Comparison of ENCODE assay signal across 15 mouse cellular contexts in the genomic region with DNA sequence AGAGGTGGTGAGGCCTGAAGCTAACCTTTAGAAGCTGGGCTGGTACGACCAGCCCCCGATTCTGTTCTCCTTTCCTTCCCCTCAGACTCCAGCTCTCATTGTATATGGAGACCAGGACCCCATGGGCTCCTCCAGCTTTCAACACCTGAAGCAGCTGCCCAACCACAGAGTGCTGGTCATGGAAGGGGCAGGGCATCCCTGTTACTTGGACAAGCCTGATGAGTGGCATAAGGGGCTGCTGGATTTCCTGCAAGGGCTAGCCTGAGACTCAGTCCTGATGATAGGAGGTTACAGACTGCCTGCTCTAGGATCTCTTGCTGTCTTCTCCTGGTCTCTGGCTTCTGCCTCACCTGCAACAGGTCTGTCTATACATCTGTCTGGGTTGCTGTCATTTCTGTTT. TPM values are rescaled to one million over a fixed set of nuclear protein-coding genes. Genes with fewer than 3 reads are reported as not detected.
DNase-seq lines count a peak whose midpoint lies in the region; ATAC-seq and TF ChIP-seq lines count a peak whose summit lies in the region.
"Had no signal": no experiment of that assay in that cellular context is flagged by ENCODE, and none has a peak within 500 bp of the region (broad histone marks: within the 10 kb centered on the region; RNA-seq: fewer than 3 reads in every experiment).

No protein-coding gene starts in this region.

- H3K9ac ChIP-seq in hindbrain, embryonic 11.5 days (ENCODE audit: low read depth, low read length) = 0 out of 2 replicates have a peak overlapping the region, but pooled peaks have one; percentile 11
- no peak overlapping the region for H3K9ac ChIP-seq in hindbrain, embryonic 14.5 days
- no peak overlapping the region for H3K9ac ChIP-seq in neural tube, embryonic 13.5 days
- H3K9ac ChIP-seq in neural tube, embryonic 15.5 days (replicated peaks) = no peak overlapping the region
- H3K9ac ChIP-seq in midbrain, postnatal 0 days (replicated peaks; ENCODE audit: low read length, poor library complexity, severe bottlenecking) = no peak overlapping the region; the same call in 1 of the 2 replicates

- no peak overlapping the region for H3K4me2 ChIP-seq in hindbrain, embryonic 11.5 days (replicated peaks; ENCODE audit: low read depth, low read length)
- no peak overlapping the region; the same call in 1 of the 2 replicates for H3K4me2 ChIP-seq in hindbrain, embryonic 14.5 days (replicated peaks)
- H3K4me2 ChIP-seq in neural tube, embryonic 13.5 days = 0 out of 2 replicates have a peak overlapping the region, but pooled peaks have one; percentile 100
- no peak overlapping the region for H3K4me2 ChIP-seq in neural tube, embryonic 15.5 days
- no peak overlapping the region for H3K4me2 ChIP-seq in midbrain, postnatal 0 days (ENCODE audit: low read depth, low read length, poor library complexity, severe bottlenecking)

- no peaks in the 10 kb centered on the region for H3K36me3 ChIP-seq in hindbrain, embryonic 11.5 days (ENCODE audit: control insufficient read depth, insufficient read depth, low read length)
- no peaks in the 10 kb centered on the region for H3K36me3 ChIP-seq in hindbrain, embryonic 14.5 days (replicated peaks; ENCODE audit: control insufficient read depth, insufficient read depth)
- no peaks in the 10 kb centered on the region for H3K36me3 ChIP-seq in neural tube, embryonic 13.5 days
- H3K36me3 ChIP-seq in neural tube, embryonic 15.5 days = no peaks in the 10 kb centered on the region
- peaks cover 2% of the 10 kb centered on the region; the same call in 1 of the 2 replicates for H3K36me3 ChIP-seq in midbrain, postnatal 0 days (ENCODE audit: insufficient read depth, low read length)

- H3K4me3 ChIP-seq in hindbrain, embryonic 11.5 days (ENCODE audit: low read depth, low read length) = no peak overlapping the region; the same call in 1 of the 2 replicates
- H3K4me3 ChIP-seq in hindbrain, embryonic 14.5 days (replicated peaks; ENCODE audit: low read length) = no peak overlapping the region
- no peak overlapping the region for H3K4me3 ChIP-seq in neural tube, embryonic 13.5 days
- no peak overlapping the region for H3K4me3 ChIP-seq in neural tube, embryonic 15.5 days (replicated peaks)
- H3K4me3 ChIP-seq in midbrain, postnatal 0 days (ENCODE audit: low read depth, low read length) = no peak overlapping the region

- no peaks in the 10 kb centered on the region for H3K27me3 ChIP-seq in hindbrain, embryonic 11.5 days (ENCODE audit: control insufficient read depth, insufficient read depth, low read length)
- no peaks in the 10 kb centered on the region for H3K27me3 ChIP-seq in hindbrain, embryonic 14.5 days (ENCODE audit: control insufficient read depth, insufficient read depth, low read length)
- H3K27me3 ChIP-seq in neural tube, embryonic 13.5 days = no peaks in the 10 kb centered on the region
- H3K27me3 ChIP-seq in neural tube, embryonic 15.5 days (replicated peaks) = no peaks in the 10 kb centered on the region
- H3K27me3 ChIP-seq in midbrain, postnatal 0 days (ENCODE audit: insufficient read depth, low read length) = no peaks in the 10 kb centered on the region
- H3K27me3 ChIP-seq: CH12.LX, Patski had no signal

- no peak overlapping the region for H3K27ac ChIP-seq in hindbrain, embryonic 11.5 days (ENCODE audit: low read depth, low read length)
- H3K27ac ChIP-seq in hindbrain, embryonic 14.5 days = no peak overlapping the region
- no peak overlapping the region for H3K27ac ChIP-seq in neural tube, embryonic 13.5 days (replicated peaks)
- no peak overlapping the region; the same call in 1 of the 2 replicates for H3K27ac ChIP-seq in neural tube, embryonic 15.5 days (replicated peaks)
- peak overlapping the region; percentile 89; the same call in 1 of the 2 replicates for H3K27ac ChIP-seq in midbrain, postnatal 0 days (ENCODE audit: low read depth, low read length)

- TF ChIP-seq CTCF in midbrain, postnatal 0 days (IDR thresholded peaks at IDR 0.05) = no peak

- H3K4me1 ChIP-seq in hindbrain, embryonic 11.5 days (replicated peaks; ENCODE audit: control insufficient read depth, insufficient read depth, low read length) = peaks cover 28% of the 10 kb centered on the region
- peaks cover 41% of the 10 kb centered on the region for H3K4me1 ChIP-seq in hindbrain, embryonic 14.5 days (replicated peaks; ENCODE audit: control insufficient read depth, insufficient read depth, low read length)
- H3K4me1 ChIP-seq in neural tube, embryonic 13.5 days (replicated peaks) = peaks cover 83% of the 10 kb centered on the region
- peaks cover 80% of the 10 kb centered on the region for H3K4me1 ChIP-seq in neural tube, embryonic 15.5 days
- H3K4me1 ChIP-seq in midbrain, postnatal 0 days (ENCODE audit: insufficient read depth, low read length) = peaks cover 37% of the 10 kb centered on the region

- DNase-seq in cerebellum, adult 11-12 months = peak; percentile 52
- DNase-seq in hindbrain, embryonic 11.5 days (ENCODE audit: low spot score) = no peak
- no peak for DNase-seq in hindbrain, embryonic 14.5 days (ENCODE audit: low spot score)
- DNase-seq in midbrain, postnatal 0 days (ENCODE audit: low spot score) = no peak
- DNase-seq in adrenal gland, postnatal 14 days = no peak
- DNase-seq: heart, adult 18-20 months; lung, postnatal 4 days; right cerebral cortex, postnatal 14 days had no signal

- no peaks in the 10 kb centered on the region for H3K9me3 ChIP-seq in hindbrain, embryonic 11.5 days (ENCODE audit: control insufficient read depth, low read length)
- no peaks in the 10 kb centered on the region for H3K9me3 ChIP-seq in hindbrain, embryonic 14.5 days (ENCODE audit: control insufficient read depth, low read length)
- no peaks in the 10 kb centered on the region for H3K9me3 ChIP-seq in neural tube, embryonic 13.5 days
- no peaks in the 10 kb centered on the region for H3K9me3 ChIP-seq in neural tube, embryonic 15.5 days (replicated peaks)
- no peaks in the 10 kb centered on the region for H3K9me3 ChIP-seq in midbrain, postnatal 0 days (ENCODE audit: low read length)

- WGBS in hindbrain, embryonic 11.5 days = 43% methylated on average over 2 of the region's 2 CpGs
- WGBS in hindbrain, embryonic 14.5 days = 65% methylated on average over 2 of the region's 2 CpGs
- WGBS in neural tube, embryonic 13.5 days = 70% methylated on average over 2 of the region's 2 CpGs
- 63% methylated on average over 2 of the region's 2 CpGs for whole genome bisulfite sequencing in neural tube, embryonic 15.5 days
- WGBS in midbrain, postnatal 0 days = 71% methylated on average over 2 of the region's 2 CpGs

- ATAC-seq in cerebellum, adult (ENCODE audit: insufficient number of reproducible peaks, low FRiP score, low TSS enrichment) = no peak
- ATAC-seq in hindbrain, embryonic 11.5 days (ENCODE audit: low FRiP score) = no peak
- no peak for ATAC-seq in hindbrain, embryonic 14.5 days (ENCODE audit: low FRiP score)
- ATAC-seq in neural tube, embryonic 13.5 days (ENCODE audit: low read depth) = no peak
- no peak for ATAC-seq in neural tube, embryonic 15.5 days (ENCODE audit: low FRiP score)
- ATAC-seq in midbrain, postnatal 0 days (ENCODE audit: low FRiP score) = no peak
- ATAC-seq: intestine, embryonic 16.5 days; Patski had no signal

RNA-seq across cellular contexts. Expression of a gene that starts 1.2 kb away (rescaled TPM):
- polyA plus RNA-seq in hindbrain, embryonic 11.5 days (2014; fragmentation: Nextera tagmentation; extraction: Ambion mirVana) = 222 and 249 TPM in 2 replicates
- polyA plus RNA-seq in hindbrain, embryonic 14.5 days (2014; fragmentation: Nextera tagmentation; extraction: Ambion mirVana) = 183 and 186 TPM in 2 replicates
- polyA plus RNA-seq in neural tube, embryonic 13.5 days (2015; fragmentation: Nextera tagmentation; extraction: Ambion mirVana) = 257 and 262 TPM in 2 replicates
- polyA plus RNA-seq in neural tube, embryonic 15.5 days (2015; fragmentation: Nextera tagmentation; extraction: Ambion mirVana) = 185 and 222 TPM in 2 replicates
- 543 and 647 TPM in 2 replicates for total RNA-seq in midbrain, postnatal 0 days (2014; rRNA removed)
- 242 and 248 TPM in 2 replicates for polyA plus RNA-seq in midbrain, postnatal 0 days (2015; fragmentation: Nextera tagmentation; extraction: Ambion mirVana)
- 24.3 and 32.2 TPM in 2 replicates for total RNA-seq in adrenal gland, postnatal 14 days (2021)

RNA-seq across cellular contexts. Expression of a gene that starts 4.4 kb away (rescaled TPM):
- 31.2 and 34.7 TPM in 2 replicates for polyA plus RNA-seq in hindbrain, embryonic 11.5 days (2014; fragmentation: Nextera tagmentation; extraction: Ambion mirVana)
- 57.7 and 69.8 TPM in 2 replicates for polyA plus RNA-seq in hindbrain, embryonic 14.5 days (2014; fragmentation: Nextera tagmentation; extraction: Ambion mirVana)
- 49.7 and 57.4 TPM in 2 replicates for polyA plus RNA-seq in neural tube, embryonic 13.5 days (2015; fragmentation: Nextera tagmentation; extraction: Ambion mirVana)
- polyA plus RNA-seq in neural tube, embryonic 15.5 days (2015; fragmentation: Nextera tagmentation; extraction: Ambion mirVana) = 73.2 and 77.0 TPM in 2 replicates
- total RNA-seq in midbrain, postnatal 0 days (2014; rRNA removed) = 69.8 and 73.8 TPM in 2 replicates
- polyA plus RNA-seq in midbrain, postnatal 0 days (2015; fragmentation: Nextera tagmentation; extraction: Ambion mirVana) = 72.3 and 74.5 TPM in 2 replicates
- total RNA-seq in adrenal gland, postnatal 14 days (2021) = 17.1 and 18.4 TPM in 2 replicates

RNA-seq across cellular contexts. Expression of a gene that starts 4.6 kb away (rescaled TPM):
- 4.2 and 6.0 TPM in 2 replicates for polyA plus RNA-seq in hindbrain, embryonic 11.5 days (2014; fragmentation: Nextera tagmentation; extraction: Ambion mirVana)
- 7.9 and 8.2 TPM in 2 replicates for polyA plus RNA-seq in hindbrain, embryonic 14.5 days (2014; fragmentation: Nextera tagmentation; extraction: Ambion mirVana)
- polyA plus RNA-seq in neural tube, embryonic 13.5 days (2015; fragmentation: Nextera tagmentation; extraction: Ambion mirVana) = 5.9 and 6.9 TPM in 2 replicates
- 10.0 and 13.6 TPM in 2 replicates for polyA plus RNA-seq in neural tube, embryonic 15.5 days (2015; fragmentation: Nextera tagmentation; extraction: Ambion mirVana)
- total RNA-seq in midbrain, postnatal 0 days (2014; rRNA removed) = 16.2 and 18.4 TPM in 2 replicates
- 12.6 and 13.8 TPM in 2 replicates for polyA plus RNA-seq in midbrain, postnatal 0 days (2015; fragmentation: Nextera tagmentation; extraction: Ambion mirVana)
- 23.6 and 33.1 TPM in 2 replicates for total RNA-seq in adrenal gland, postnatal 14 days (2021)

RNA-seq across cellular contexts. Expression of a gene that starts 13.8 kb away (rescaled TPM):
- 26.4 and 30.3 TPM in 2 replicates for polyA plus RNA-seq in hindbrain, embryonic 11.5 days (2014; fragmentation: Nextera tagmentation; extraction: Ambion mirVana)
- 22.4 and 23.5 TPM in 2 replicates for polyA plus RNA-seq in hindbrain, embryonic 14.5 days (2014; fragmentation: Nextera tagmentation; extraction: Ambion mirVana)
- 27.9 and 31.0 TPM in 2 replicates for polyA plus RNA-seq in neural tube, embryonic 13.5 days (2015; fragmentation: Nextera tagmentation; extraction: Ambion mirVana)
- polyA plus RNA-seq in neural tube, embryonic 15.5 days (2015; fragmentation: Nextera tagmentation; extraction: Ambion mirVana) = 20.5 and 24.9 TPM in 2 replicates
- 11.4 and 22.6 TPM in 2 replicates for total RNA-seq in midbrain, postnatal 0 days (2014; rRNA removed)
- 13.3 and 17.0 TPM in 2 replicates for polyA plus RNA-seq in midbrain, postnatal 0 days (2015; fragmentation: Nextera tagmentation; extraction: Ambion mirVana)
- 14.2 and 20.2 TPM in 2 replicates for total RNA-seq in adrenal gland, postnatal 14 days (2021)

RNA-seq across cellular contexts. Expression of a gene that starts 13.8 kb away (rescaled TPM):
- polyA plus RNA-seq in hindbrain, embryonic 11.5 days (2014; fragmentation: Nextera tagmentation; extraction: Ambion mirVana) = 0.22 and 0.29 TPM in 2 replicates
- polyA plus RNA-seq in hindbrain, embryonic 14.5 days (2014; fragmentation: Nextera tagmentation; extraction: Ambion mirVana) = 0.87 and 1.0 TPM in 2 replicates
- 0.73 and 0.92 TPM in 2 replicates for polyA plus RNA-seq in neural tube, embryonic 13.5 days (2015; fragmentation: Nextera tagmentation; extraction: Ambion mirVana)
- 1.1 and 1.4 TPM in 2 replicates for polyA plus RNA-seq in neural tube, embryonic 15.5 days (2015; fragmentation: Nextera tagmentation; extraction: Ambion mirVana)
- total RNA-seq in midbrain, postnatal 0 days (2014; rRNA removed) = 1.8 and 2.2 TPM in 2 replicates
- 2.9 and 3.1 TPM in 2 replicates for polyA plus RNA-seq in midbrain, postnatal 0 days (2015; fragmentation: Nextera tagmentation; extraction: Ambion mirVana)
- 0.23 TPM in 1 of 2 replicates, not detected in the other for total RNA-seq in adrenal gland, postnatal 14 days (2021)
- total RNA-seq: heart, adult 18-20 months; heart, postnatal 25 days had no signal
